Mouse (Mus musculus) lung, embryonic 16.5 days (tissue): ENCODE data around the gene Prg2. TPM values are rescaled to one million over a fixed set of nuclear protein-coding genes. Genes with fewer than 3 reads are reported as not detected.

Experiments
- ATAC-seq: fragments of 200-750 bp; cut with Nextera tagmentation; 2 replicates; pipeline ENCODE4 v1.8.0; 2017; ENCODE audit warnings: low read depth, mild to moderate bottlenecking, moderate library complexity
- H3K27ac ChIP-seq: fragments of 300-500 bp; sonication (generic); 2 replicates; pipeline ENCODE4 v1.5.1; 2014; ENCODE audit warnings: mild to moderate bottlenecking, control low read depth, low read length
- H3K27me3 ChIP-seq: fragments of 300-500 bp; sonication (generic); 2 replicates; pipeline ENCODE4 v1.6.1; 2014; ENCODE audit warnings: low read depth, low read length, mixed read lengths; ENCODE audit not compliant: control insufficient read depth, insufficient read depth
- H3K36me3 ChIP-seq: fragments of 300-500 bp; sonication (generic); 2 replicates; pipeline ENCODE4 v1.6.1; 2014; ENCODE audit warnings: low read length; ENCODE audit not compliant: control insufficient read depth, insufficient read depth
- H3K4me1 ChIP-seq: fragments of 300-500 bp; sonication (generic); replicated peaks from 2 replicates; pipeline ENCODE4 v1.6.1; 2014; ENCODE audit warnings: low read length, mixed read lengths; ENCODE audit not compliant: control insufficient read depth, insufficient read depth
- H3K4me2 ChIP-seq: fragments of 300-500 bp; sonication (generic); 2 replicates; pipeline ENCODE4 v1.6.1; 2014; ENCODE audit warnings: low read depth, low read length, control low read depth
- H3K4me3 ChIP-seq: fragments of 300-500 bp; sonication (generic); 2 replicates; pipeline ENCODE4 v1.5.1; 2014; ENCODE audit warnings: mild to moderate bottlenecking, low read length, control low read depth
- H3K9ac ChIP-seq: fragments of 300-500 bp; sonication (generic); 2 replicates; pipeline ENCODE4 v1.6.1; 2014; ENCODE audit warnings: low read length, control low read depth
- H3K9me3 ChIP-seq: fragments of 300-500 bp; sonication (generic); 2 replicates; pipeline ENCODE4 v1.6.1; 2016; ENCODE audit warnings: low read length; ENCODE audit not compliant: control insufficient read depth
- WGBS: fragments of 180-500 bp; shearing (Covaris S2); extraction: QIAGEN DNeasy Blood & Tissue Kit; methylation state at CpG from one replicate; pipeline ENCODE4 v1.1.7; 2014; 5-methylcytosine and 5-hydroxymethylcytosine counted together
- polyA plus RNA-seq: library from polyadenylated mRNA; unstranded; fragments of >200 nt; fragmentation: Nextera tagmentation; extraction: Ambion mirVana; gene quantifications from 2 replicates; pipeline ENCODE4 v1.2.1, GENCODE M21; 2015

The Prg2 gene
- polyA plus RNA-seq = 0.78 TPM in 1 of 2 replicates, not detected in the other

- Histone ChIP-seq H3K4me2 (no peak within 1 kb of the TSS), H3K4me1 (no peaks in the 10 kb centered on the region), H3K27me3 (no peaks in the 10 kb centered on the region), H3K9ac (no peak within 1 kb of the TSS), H3K9me3 (no peaks in the 10 kb centered on the region), H3K36me3 (no peaks in the 10 kb centered on the region), H3K27ac (no peak within 1 kb of the TSS), H3K4me3 (no peak within 1 kb of the TSS)
- ATAC-seq = no peak
- 39% methylated on average over 1 of the region's 1 CpGs for WGBS
Observed at GRCm38 (mm10) chr2:84980188-84980587, at the start of gene Prg2. TSS of gene Prg2 (plus strand) at chr2:84980461.

DNA sequence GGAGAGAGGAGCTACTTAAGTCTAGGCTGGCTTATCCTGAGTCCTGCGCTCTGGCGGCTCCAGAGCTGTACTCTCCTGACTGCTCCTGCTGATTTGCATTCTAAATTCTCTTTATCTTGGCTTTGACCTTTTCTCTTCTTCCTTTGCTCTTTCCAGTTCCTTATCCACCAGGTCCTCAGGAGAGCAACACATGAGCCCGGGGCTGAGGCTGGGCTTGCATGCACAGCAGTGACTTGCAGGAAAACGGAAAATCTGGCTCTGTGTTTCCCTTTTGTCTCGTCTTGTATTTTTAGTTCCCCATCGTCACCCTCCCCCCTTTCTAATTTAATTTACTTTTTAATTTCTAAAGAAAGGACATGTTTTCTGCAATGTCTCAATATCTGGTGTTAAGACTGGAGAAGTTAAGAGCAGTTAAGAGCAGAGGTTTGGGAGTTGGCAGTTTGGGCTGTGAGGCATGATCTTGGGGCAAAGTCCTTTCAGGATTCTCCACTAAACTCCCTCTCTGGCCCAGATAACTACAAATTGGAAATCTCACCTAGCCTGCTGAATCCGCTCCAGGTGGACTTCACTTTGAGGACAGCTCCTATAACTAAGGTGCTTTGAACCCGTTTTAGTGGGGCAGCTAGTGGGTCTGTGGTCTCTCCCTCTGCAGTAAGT is 46.1 kb upstream of the Prg2 start:
- H3K4me1 ChIP-seq = peaks cover 20% of the 10 kb centered on the region
- no peaks in the 10 kb centered on the region for H3K27me3 ChIP-seq
- no peak overlapping the region for H3K9ac ChIP-seq
- no peak overlapping the region for H3K4me2 ChIP-seq
- 69% methylated on average over 8 of the region's 8 CpGs for WGBS
- no peaks in the 10 kb centered on the region for H3K9me3 ChIP-seq
- no peak for ATAC-seq
- no peak overlapping the region for H3K27ac ChIP-seq
- no peaks in the 10 kb centered on the region for H3K36me3 ChIP-seq
- H3K4me3 ChIP-seq = no peak overlapping the region

DNA sequence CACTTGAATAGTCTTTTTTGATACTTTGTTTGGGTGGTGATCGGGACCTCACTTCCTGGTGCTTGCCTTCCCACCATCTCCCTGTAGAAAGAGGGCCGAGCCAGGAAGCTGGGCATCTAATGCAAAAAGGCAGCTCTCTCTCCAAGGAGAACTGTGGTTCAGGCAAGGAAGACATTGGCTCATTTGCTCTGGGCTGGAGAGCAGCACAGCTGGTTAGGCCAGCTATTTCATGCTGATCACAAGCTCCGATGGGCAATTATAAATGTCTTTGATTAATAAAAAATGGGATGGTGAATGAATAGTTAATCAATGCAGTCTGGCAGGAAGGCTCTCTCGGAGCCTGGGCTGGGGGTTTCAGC is 45.6 kb upstream of the Prg2 start:
- 64% methylated on average over 4 of the region's 4 CpGs for WGBS
- Histone ChIP-seq H3K36me3 (peaks cover 1% of the 10 kb centered on the region; the same call in 1 of the 2 replicates), H3K27me3 (no peaks in the 10 kb centered on the region), H3K9ac (no peak overlapping the region), H3K4me1 (peaks cover 20% of the 10 kb centered on the region), H3K9me3 (no peaks in the 10 kb centered on the region), H3K4me2 (no peak overlapping the region), H3K4me3 (no peak overlapping the region), H3K27ac (no peak overlapping the region)
- ATAC-seq = no peak

DNA sequence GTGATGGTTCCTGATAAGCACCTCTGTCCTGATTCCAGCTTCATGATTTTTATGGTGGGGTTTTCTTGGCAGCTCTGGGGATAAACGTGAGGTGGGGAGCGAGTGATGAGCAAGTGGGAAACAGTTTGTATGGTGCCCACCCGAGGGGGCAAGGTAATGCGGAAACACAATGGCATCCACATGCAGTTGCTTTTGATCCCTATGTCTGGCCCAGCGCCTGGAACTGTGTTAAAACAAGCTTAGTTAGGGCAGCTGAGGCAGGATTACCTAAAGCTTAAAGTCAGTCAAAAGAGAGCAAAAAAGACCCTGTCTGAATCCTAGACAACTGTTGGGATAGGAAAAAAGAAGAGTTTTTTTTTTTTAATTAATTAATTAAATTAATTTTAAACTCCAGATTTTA is 45.2 kb upstream of the Prg2 start:
- peaks cover 3% of the 10 kb centered on the region for H3K36me3 ChIP-seq
- H3K4me3 ChIP-seq = no peak overlapping the region
- no peaks in the 10 kb centered on the region for H3K9me3 ChIP-seq
- ATAC-seq = no peak
- peaks cover 17% of the 10 kb centered on the region for H3K4me1 ChIP-seq
- no peak overlapping the region for H3K9ac ChIP-seq
- 87% methylated on average over 5 of the region's 5 CpGs for WGBS
- no peak overlapping the region for H3K27ac ChIP-seq
- H3K4me2 ChIP-seq = no peak overlapping the region
- H3K27me3 ChIP-seq = no peaks in the 10 kb centered on the region

- peak within 1 kb of the TSS; percentile 60 for H3K4me3 ChIP-seq
- ATAC-seq = peak; percentile 97
- peak within 1 kb of the TSS; percentile 74 for H3K4me2 ChIP-seq
- peaks cover 13% of the 10 kb centered on the region for H3K4me1 ChIP-seq
- H3K9me3 ChIP-seq = no peaks in the 10 kb centered on the region
- no peaks in the 10 kb centered on the region for H3K27me3 ChIP-seq
- WGBS = 5% methylated on average over 38 of the region's 38 CpGs
- H3K9ac ChIP-seq = peak within 1 kb of the TSS; percentile 69
- peaks cover 8% of the 10 kb centered on the region for H3K36me3 ChIP-seq
- H3K27ac ChIP-seq = peak within 1 kb of the TSS; percentile 87
Observed at GRCm38 (mm10) chr2:84936474-84937429, 43.5 kb upstream of the Prg2 start, which contains the start of gene Slc43a3. TSS of gene Slc43a3 (plus strand) at chr2:84936579.

GRCm38 (mm10) chr2:84937491-84938150 is 42.6 kb upstream of the Prg2 start:
- peak overlapping the region; percentile 87 for H3K27ac ChIP-seq
- H3K27me3 ChIP-seq = no peaks in the 10 kb centered on the region
- peak overlapping the region; percentile 60 for H3K4me3 ChIP-seq
- H3K4me2 ChIP-seq = peak overlapping the region; percentile 74
- H3K4me1 ChIP-seq = peaks cover 13% of the 10 kb centered on the region
- H3K9ac ChIP-seq = peak overlapping the region; percentile 69
- 14% methylated on average over 3 of the region's 3 CpGs for WGBS
- H3K36me3 ChIP-seq = peaks cover 10% of the 10 kb centered on the region
- no peaks in the 10 kb centered on the region for H3K9me3 ChIP-seq
- peak; percentile 24; the same call in 1 of the 2 replicates for ATAC-seq

DNA sequence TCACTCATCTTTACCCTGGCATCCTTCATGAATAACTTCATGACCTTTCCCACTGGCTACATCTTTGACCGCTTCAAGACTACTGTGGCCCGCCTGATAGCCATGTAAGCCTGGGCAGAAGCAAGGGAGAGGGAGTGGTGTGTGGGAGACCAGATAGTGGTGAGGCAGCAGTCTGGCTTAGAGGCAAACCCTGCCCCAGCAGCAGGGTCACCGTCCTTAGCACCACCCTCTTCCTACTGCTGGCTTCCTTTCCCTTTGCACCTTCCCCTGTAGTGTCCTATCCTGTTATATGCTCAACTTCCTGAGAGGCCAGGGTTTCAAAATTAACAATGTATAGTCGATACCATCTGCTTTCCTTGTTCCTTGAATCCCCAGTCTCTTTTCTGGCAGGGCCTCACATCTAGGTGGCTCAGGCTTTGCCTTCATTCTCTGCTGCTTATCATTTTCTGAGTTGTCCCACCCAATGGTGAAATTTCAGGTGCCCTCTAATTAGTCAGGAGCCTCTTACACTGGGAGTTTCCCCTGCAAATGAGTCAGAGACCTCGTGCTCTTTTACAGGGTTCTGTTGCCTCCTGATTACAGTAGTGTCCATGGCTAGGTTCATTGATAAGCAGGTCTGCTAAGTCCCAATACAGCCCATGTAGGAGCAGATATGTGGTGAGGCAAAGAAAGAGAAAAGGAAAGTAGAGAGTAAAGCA is 41.9 kb upstream of the Prg2 start:
- H3K4me3 ChIP-seq = peak overlapping the region; percentile 60
- peak overlapping the region; percentile 69 for H3K9ac ChIP-seq
- peak overlapping the region; percentile 74 for H3K4me2 ChIP-seq
- H3K9me3 ChIP-seq = no peaks in the 10 kb centered on the region
- ATAC-seq = peak; percentile 58
- H3K27ac ChIP-seq = peak overlapping the region; percentile 87
- H3K36me3 ChIP-seq = peaks cover 10% of the 10 kb centered on the region
- WGBS = 56% methylated on average over 5 of the region's 5 CpGs
- peaks cover 13% of the 10 kb centered on the region for H3K4me1 ChIP-seq
- H3K27me3 ChIP-seq = no peaks in the 10 kb centered on the region

- Histone ChIP-seq H3K4me3 (no peak overlapping the region), H3K9me3 (no peaks in the 10 kb centered on the region), H3K27ac (no peak overlapping the region), H3K4me1 (peaks cover 13% of the 10 kb centered on the region), H3K27me3 (no peaks in the 10 kb centered on the region), H3K36me3 (peaks cover 11% of the 10 kb centered on the region), H3K9ac (no peak overlapping the region), H3K4me2 (peak overlapping the region; percentile 14; the same call in 1 of the 2 replicates)
- no peak for ATAC-seq
- 85% methylated on average over 3 of the region's 3 CpGs for WGBS
Observed at GRCm38 (mm10) chr2:84939306-84939705, 41.0 kb upstream of the Prg2 start.
